Mouse (Mus musculus) testis, adult 2 months (tissue): Measurements from ENCODE around the gene Fam129a. TPM values are rescaled to one million over a fixed set of nuclear protein-coding genes. Genes with fewer than 3 reads are reported as not detected.

Experiments used
- H3K27ac ChIP-seq: fragments of 200-500 bp; 2 replicates; pipeline ENCODE4 v1.5.1; 2012; ENCODE audit warnings: low read depth, low read length; ENCODE audit not compliant: control insufficient read depth, insufficient read depth
- H3K27me3 ChIP-seq: fragments of 200-500 bp; 2 replicates; pipeline ENCODE4 v1.6.1; 2012; ENCODE audit warnings: mild to moderate bottlenecking, low read length, moderate library complexity; ENCODE audit not compliant: control insufficient read depth, insufficient read depth
- H3K36me3 ChIP-seq: fragments of 200-500 bp; 2 replicates; pipeline ENCODE4 v1.6.1; 2012; ENCODE audit warnings: mild to moderate bottlenecking, low read length; ENCODE audit not compliant: control insufficient read depth, insufficient read depth
- H3K4me1 ChIP-seq: fragments of 200-500 bp; 2 replicates; pipeline ENCODE4 v1.6.1; 2012; ENCODE audit warnings: low read length; ENCODE audit not compliant: control insufficient read depth, insufficient read depth
- H3K4me3 ChIP-seq: fragments of 200-500 bp; 2 replicates; pipeline ENCODE4 v1.5.1; 2012; ENCODE audit warnings: low read depth, mild to moderate bottlenecking, low read length, moderate library complexity, mixed read lengths; ENCODE audit not compliant: control insufficient read depth
- CTCF ChIP-seq: fragments of 200-500 bp; IDR thresholded peaks from 2 replicates; pipeline ENCODE4 v1.5.1; 2012; ENCODE audit warnings: low read depth, mild to moderate bottlenecking, inconsistent platforms, low read length, moderate library complexity; ENCODE audit not compliant: control insufficient read depth, insufficient read depth, insufficient replicate concordance
- POLR2A ChIP-seq: fragments of 200-500 bp; IDR thresholded peaks from 2 replicates; pipeline ENCODE4 v1.6.1; 2012; ENCODE audit warnings: low read depth, mild to moderate bottlenecking, inconsistent platforms, low read length, moderate library complexity; ENCODE audit not compliant: control insufficient read depth
- polyA plus RNA-seq: library from polyadenylated mRNA; depleted of rRNA; stranded (reverse); fragments of >200 nt; gene quantifications from 2 replicates; pipeline ENCODE4 v1.2.3, GENCODE M21; 2012

Gene Fam129a
- polyA plus RNA-seq, 1 experiment: 8.8 TPM

GRCm38 (mm10) chr1:151585647-151586046, 14.7 kb downstream of the Fam129a start:
- no peak for TF ChIP-seq CTCF
- no peak for TF ChIP-seq POLR2A

GRCm38 (mm10) chr1:151592085-151593017, 21.4 kb downstream of the Fam129a start:
- peaks cover 2% of the 10 kb centered on the region; the same call in 1 of the 2 replicates for H3K4me1 ChIP-seq
- no peaks in the 10 kb centered on the region for H3K36me3 ChIP-seq
- H3K27ac ChIP-seq: no peak overlapping the region
- no peak overlapping the region for H3K4me3 ChIP-seq
- no peaks in the 10 kb centered on the region for H3K27me3 ChIP-seq
- TF ChIP-seq POLR2A (no peak), CTCF (no peak)

More at GRCm38 (mm10) chr1:151585647-151586046, 14.7 kb downstream of the Fam129a start:
- H3K27me3 ChIP-seq: no peaks in the 10 kb centered on the region
- no peak overlapping the region for H3K4me3 ChIP-seq
- H3K4me1 ChIP-seq: no peaks in the 10 kb centered on the region
- H3K36me3 ChIP-seq: no peaks in the 10 kb centered on the region
- no peak overlapping the region for H3K27ac ChIP-seq

- Histone ChIP-seq H3K4me3 (no peak overlapping the region), H3K4me1 (peaks cover 2% of the 10 kb centered on the region; the same call in 1 of the 2 replicates), H3K27me3 (no peaks in the 10 kb centered on the region), H3K36me3 (no peaks in the 10 kb centered on the region), H3K27ac (no peak overlapping the region)
- no peak for TF ChIP-seq CTCF
- TF ChIP-seq POLR2A: no peak
Measured at GRCm38 (mm10) chr1:151594906-151595305, 23.9 kb downstream of the Fam129a start.

- TF ChIP-seq POLR2A: no peak
- TF ChIP-seq CTCF: no peak
- Histone ChIP-seq H3K4me1 (peaks cover 2% of the 10 kb centered on the region; the same call in 1 of the 2 replicates), H3K27me3 (no peaks in the 10 kb centered on the region), H3K36me3 (no peaks in the 10 kb centered on the region), H3K27ac (no peak overlapping the region), H3K4me3 (no peak overlapping the region)
Measured at GRCm38 (mm10) chr1:151595600-151596299, 24.8 kb downstream of the Fam129a start.

GRCm38 (mm10) chr1:151596562-151596961, 25.6 kb downstream of the Fam129a start:
- TF ChIP-seq POLR2A (no peak), CTCF (no peak)
- peaks cover 2% of the 10 kb centered on the region; the same call in 1 of the 2 replicates for H3K4me1 ChIP-seq
- H3K4me3 ChIP-seq: no peak overlapping the region
- no peaks in the 10 kb centered on the region for H3K27me3 ChIP-seq
- H3K36me3 ChIP-seq: no peaks in the 10 kb centered on the region
- H3K27ac ChIP-seq: no peak overlapping the region

GRCm38 (mm10) chr1:151597677-151598297, 26.8 kb downstream of the Fam129a start:
- Histone ChIP-seq H3K4me3 (no peak overlapping the region), H3K36me3 (no peaks in the 10 kb centered on the region), H3K27ac (no peak overlapping the region), H3K4me1 (no peaks in the 10 kb centered on the region), H3K27me3 (no peaks in the 10 kb centered on the region)
- TF ChIP-seq CTCF (no peak), POLR2A (no peak)
